Mouse (Mus musculus) brain, embryonic 14.5 days (tissue): ENCODE results near the gene Six2. TPM values are rescaled to one million over a fixed set of nuclear protein-coding genes. Genes with fewer than 3 reads are reported as not detected.

Experiments
- DNase-seq: peaks from one replicate; pipeline ENCODE4 v3.0.0-alpha.2; 2011; ENCODE audit warnings: low read depth
- CTCF ChIP-seq: fragments of 200-500 bp; IDR thresholded peaks from 2 replicates; pipeline ENCODE4 v1.5.1; 2012; ENCODE audit warnings: inconsistent platforms, mild to moderate bottlenecking, moderate library complexity, borderline replicate concordance; ENCODE audit not compliant: insufficient read depth, insufficient read length; ENCODE audit errors: extremely low read depth
- POLR2A ChIP-seq: fragments of 200-500 bp; IDR thresholded peaks from 2 replicates; pipeline ENCODE4 v1.6.1; 2012; ENCODE audit warnings: mild to moderate bottlenecking, inconsistent platforms, borderline replicate concordance; ENCODE audit not compliant: poor library complexity, insufficient read depth, insufficient read length, severe bottlenecking; ENCODE audit errors: extremely low read depth
- polyA plus RNA-seq: library from polyadenylated mRNA; depleted of rRNA; stranded (reverse); fragments of >200 nt; gene quantifications from 2 replicates; pipeline ENCODE4 v1.2.3, GENCODE M21; 2012

Gene Six2
- polyA plus RNA-seq, 1 experiment: 3.1 TPM

- peak; percentile 2 for DNase-seq
- no peak for TF ChIP-seq POLR2A
- no peak for TF ChIP-seq CTCF
These were observed 6.3 kb downstream of the Six2 start for GRCm38 (mm10) chr17:85681741-85682140.

- DNase-seq: peak; percentile 5
- TF ChIP-seq CTCF (no peak), POLR2A (no peak)
These were observed 7.1 kb downstream of the Six2 start for GRCm38 (mm10) chr17:85680851-85681550.

- TF ChIP-seq POLR2A: no peak
- TF ChIP-seq CTCF: no peak
- peak; percentile 14 for DNase-seq
These were observed 7.8 kb downstream of the Six2 start for GRCm38 (mm10) chr17:85680116-85680850.

GRCm38 (mm10) chr17:85679651-85680050 is 8.4 kb downstream of the Six2 start:
- TF ChIP-seq POLR2A (no peak), CTCF (peak; percentile 58)
- peak; percentile 44 for DNase-seq

- DNase-seq: peak; percentile 91
- TF ChIP-seq POLR2A: no peak
- TF ChIP-seq CTCF: peak; percentile 94
These were observed 23.3 kb downstream of the Six2 start for GRCm38 (mm10) chr17:85664618-85665320.

GRCm38 (mm10) chr17:85664202-85664601 is 23.9 kb downstream of the Six2 start:
- TF ChIP-seq CTCF (no peak), POLR2A (no peak)
- no peak for DNase-seq

GRCm38 (mm10) chr17:85661521-85661920 is 26.6 kb downstream of the Six2 start:
- TF ChIP-seq POLR2A (no peak), CTCF (no peak)
- no peak for DNase-seq

GRCm38 (mm10) chr17:85660016-85660415 is 28.1 kb downstream of the Six2 start:
- no peak for DNase-seq
- TF ChIP-seq POLR2A (no peak), CTCF (no peak)

GRCm38 (mm10) chr17:85645718-85646665 is 42.1 kb downstream of the Six2 start:
- TF ChIP-seq CTCF: peak; percentile 66
- no peak for TF ChIP-seq POLR2A

GRCm38 (mm10) chr17:85645312-85645711 is 42.8 kb downstream of the Six2 start:
- peak; percentile 70 for DNase-seq

More at GRCm38 (mm10) chr17:85645718-85646665, 42.1 kb downstream of the Six2 start:
- DNase-seq: peak; percentile 90

More at GRCm38 (mm10) chr17:85645312-85645711, 42.8 kb downstream of the Six2 start:
- TF ChIP-seq POLR2A (no peak), CTCF (no peak)
